Mouse (Mus musculus): ENCODE measurements around the gene Gm20388.

GRCm38 (mm10) chr8:121300501-121301411 lies 1390.1 kb downstream of the Gm20388 start:
- TF ChIP-seq CTCF (IDR thresholded peaks at IDR 0.05; ENCODE audit: borderline replicate concordance, extremely low read depth, insufficient read depth, insufficient read length) (no peak), POLR2A (IDR thresholded peaks at IDR 0.05; ENCODE audit: borderline replicate concordance, extremely low read depth, insufficient read depth, insufficient read length, poor library complexity, severe bottlenecking) (no peak)

Data from brain, embryonic 14.5 days (tissue).